Mouse (Mus musculus) left cerebral cortex, postnatal 25 days (tissue): Measurements from ENCODE around the gene Prdm15. TPM values are rescaled to one million over a fixed set of nuclear protein-coding genes. Genes with fewer than 3 reads are reported as not detected.
A peak's percentile ranks its signal among the peaks of the same experiment; 100 is the strongest.

Experiments used
- DNase-seq, 2 experiments: peaks; one replicate each; pipeline ENCODE4 v3.0.0; 2022; ENCODE audit warnings: low spot score in 2 of 2, mixed read lengths in 1 of 2
- intact Hi-C: fragments of 180-260 bp; cut with DNase I; formaldehyde crosslinking; loops from one replicate; pipeline ENCODE4 v1.15.1; 2025
- microRNA-seq, 2 experiments: library from miRNA; unstranded; fragments of <30 nt; microRNA quantifications; one replicate each; pipeline ENCODE4 v1.2.0; 2022
- total RNA-seq, 2 experiments: library from RNA; stranded (reverse); gene quantifications; 2 replicates each; pipeline ENCODE4 v1.2.3; 2021

The Prdm15 gene
- total RNA-seq, 2 experiments from 2014 or later = 20.0 to 24.6 TPM

DNA sequence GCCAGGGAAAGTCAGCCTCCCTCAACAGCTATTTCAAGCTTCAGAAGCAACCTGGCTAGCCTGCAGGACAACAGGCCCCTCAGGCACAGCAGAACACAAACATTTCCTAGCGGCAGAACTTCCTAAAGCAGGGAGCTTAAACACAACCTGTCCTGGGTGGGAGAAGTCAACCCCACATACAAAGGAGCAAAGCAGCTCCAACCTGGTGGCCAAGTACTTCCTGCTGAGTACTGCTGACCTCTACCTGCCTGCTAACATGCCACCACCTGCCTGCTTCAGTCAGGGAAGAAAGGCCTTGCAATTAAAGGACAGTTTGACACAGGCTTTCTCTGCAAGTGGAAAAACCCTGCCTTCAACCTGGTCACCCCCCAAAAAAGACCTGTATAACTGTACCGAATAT is 89.9 kb downstream of the Prdm15 start:
- intact Hi-C loops = no loop called here
- DNase-seq = no peak

DNA sequence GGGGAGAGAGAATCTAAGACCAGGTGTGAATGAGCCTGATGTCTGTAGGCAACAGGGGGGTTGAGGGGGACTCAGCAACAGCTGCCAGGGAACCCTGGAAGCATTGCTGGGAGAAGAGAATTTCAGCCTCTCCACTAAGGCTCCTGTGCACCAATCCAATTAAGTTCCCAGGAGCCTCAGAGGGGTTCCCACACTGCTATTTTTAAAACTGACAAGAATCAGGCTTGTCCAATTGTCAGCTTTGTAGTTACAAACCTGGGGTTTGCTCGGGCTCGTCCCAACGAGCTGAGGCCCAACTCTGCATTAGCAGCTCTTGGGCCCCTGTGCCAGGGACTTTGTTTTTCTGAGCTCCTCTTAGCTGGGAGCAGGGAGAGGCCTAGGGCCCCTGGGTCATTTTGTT is 92.0 kb downstream of the Prdm15 start:
- intact Hi-C loops = no loop called here
- DNase-seq = no peak

DNA sequence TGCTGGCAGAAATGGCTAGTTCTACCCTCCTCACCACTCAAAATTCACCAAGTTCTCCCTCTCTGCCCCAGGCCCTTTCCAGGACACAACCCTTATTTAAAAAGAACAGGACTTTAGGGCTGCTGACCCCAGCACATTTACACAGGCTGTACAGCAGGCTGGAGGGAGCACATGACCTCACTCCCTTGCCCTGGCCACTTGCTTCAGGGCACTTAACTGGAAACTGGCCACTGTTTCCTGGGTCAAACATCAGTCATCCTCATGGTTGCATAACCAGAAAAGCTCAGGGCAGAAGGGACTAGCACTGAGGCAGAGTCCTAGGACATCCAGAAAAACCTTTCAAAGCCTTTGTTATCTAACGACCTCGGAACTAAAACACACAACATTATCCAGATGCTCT is 93.4 kb downstream of the Prdm15 start:
- intact Hi-C loops = no loop called here

DNA sequence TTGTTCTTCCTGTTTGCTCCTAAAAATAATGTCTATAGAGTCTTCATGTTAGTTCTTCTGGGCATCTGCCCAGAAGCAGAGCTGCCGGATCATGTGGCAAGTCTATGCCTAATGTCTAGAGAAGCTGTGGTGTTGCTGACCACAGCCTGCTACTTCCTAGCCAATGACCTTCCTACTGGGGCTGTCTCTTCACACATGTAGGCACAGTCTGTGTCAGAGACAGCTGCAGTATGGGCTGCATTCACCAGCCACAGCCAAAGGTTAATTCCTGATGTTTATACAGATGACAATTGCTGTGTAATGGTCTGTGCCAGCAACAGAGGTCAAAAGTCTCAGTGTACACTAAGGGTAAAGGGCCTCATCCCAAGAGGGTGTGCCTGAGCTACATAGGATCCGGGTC is 95.2 kb downstream of the Prdm15 start:
- intact Hi-C loops = no loop called here
- no peak for DNase-seq

More for the DNA sequence above, 93.4 kb downstream of the Prdm15 start:
- DNase-seq = no peak

GRCm38 (mm10) chr16:97752316-97752941 is 99.2 kb downstream of the Prdm15 start:
- DNase-seq = no peak
- intact Hi-C loops = no loop called here

DNA sequence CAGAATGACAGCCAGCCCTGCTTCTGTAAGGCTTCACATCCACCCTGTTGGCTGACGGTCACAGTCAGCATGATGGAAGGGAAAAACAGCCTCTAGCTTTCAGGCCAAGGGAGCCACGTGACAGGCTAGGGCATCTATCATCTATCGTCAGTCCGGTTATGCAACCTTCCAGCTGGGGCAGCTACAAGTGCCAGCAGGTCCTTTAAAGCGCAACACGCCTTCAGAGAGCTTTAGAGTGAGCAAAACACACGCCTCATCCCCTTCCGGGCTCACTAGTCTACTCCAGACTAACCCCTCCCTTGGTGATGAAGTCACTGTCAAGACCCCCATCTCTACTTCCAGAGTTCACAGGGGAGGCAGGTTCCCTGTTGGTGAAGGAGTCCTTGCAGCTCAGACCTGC is 99.8 kb downstream of the Prdm15 start:
- DNase-seq = peak in 1 of 2 experiments; percentile 18
- intact Hi-C loops = no loop called here

DNA sequence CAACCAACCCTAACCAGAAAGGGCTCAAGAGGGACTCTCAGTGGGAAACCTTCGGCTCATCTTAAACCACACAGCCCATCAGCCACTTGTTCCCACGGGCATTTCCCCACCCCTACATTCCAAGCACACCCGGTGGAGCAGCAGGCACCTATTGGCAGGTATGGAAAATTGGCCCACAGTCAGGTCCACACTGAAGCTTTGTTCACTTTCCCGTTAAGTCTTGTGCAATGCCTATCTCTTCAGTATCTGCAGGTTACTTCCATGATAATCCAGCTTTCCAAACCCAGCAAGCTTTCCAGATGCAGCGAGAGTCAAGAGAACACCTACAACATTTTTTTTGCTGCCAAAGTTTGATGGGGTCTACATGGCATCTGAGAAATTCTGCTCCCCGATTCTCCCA is 103.2 kb downstream of the Prdm15 start:
- intact Hi-C loops = no loop called here
- no peak for DNase-seq

Small RNAs within 50 kb of the gene (microRNA-seq; reads per million reads assigned to microRNA genes)
- gene Mir6964 = 0 to 0.25 reads per million in 2 experiments

Other genes with a start within 250 kb of the Prdm15 start
- gene Tmprss2, start 240.7 kb downstream of the Prdm15 start, total RNA-seq = not detected
- gene Ripk4, start 88.1 kb downstream of the Prdm15 start, total RNA-seq = under 1 TPM; 0.23 to 0.43 TPM
- 10 to 100 TPM in 1 of 2 experiments, 1 to 10 TPM in 1; 8.1 to 15.9 TPM for gene C2cd2, start 110.7 kb upstream of the Prdm15 start, total RNA-seq
- gene Zbtb21, start 110.8 kb upstream of the Prdm15 start, total RNA-seq = 10 to 100 TPM; 25.4 to 31.7 TPM
- 10 to 100 TPM; 27.7 to 33.4 TPM for gene B230307C23Rik, start 145.5 kb upstream of the Prdm15 start, total RNA-seq
- gene A630089N07Rik, start 230.6 kb upstream of the Prdm15 start, total RNA-seq = 1 to 10 TPM; 6.4 to 9.8 TPM